Mouse (Mus musculus): ENCODE data around the gene Msmp. TPM values are rescaled to one million over a fixed set of nuclear protein-coding genes. Genes with fewer than 3 reads are reported as not detected.

Msmp gene
- polyA plus RNA-seq, 1 experiment, result not detected

- H3K27me3 ChIP-seq (ENCODE audit: control insufficient read depth, insufficient read depth, insufficient read length), result peaks cover 6% of the 10 kb centered on the region
- H3K79me2 ChIP-seq (ENCODE audit: control insufficient read depth, insufficient read depth), result no peaks in the 10 kb centered on the region
- H3K79me3 ChIP-seq (ENCODE audit: low read depth), result no peaks in the 10 kb centered on the region
- H3K36me3 ChIP-seq (ENCODE audit: control insufficient read depth, insufficient read depth), result no peaks in the 10 kb centered on the region
- H3ac ChIP-seq (ENCODE audit: control insufficient read depth, insufficient read length, low read depth), result no peak overlapping the region
- TF ChIP-seq MYOD1 (IDR thresholded peaks at IDR 0.05; ENCODE audit: control insufficient read depth, insufficient read length, low read depth), result no peak
- TF ChIP-seq USF1 (IDR thresholded peaks at IDR 0.05; ENCODE audit: low read depth), result no peak
- no peak for TF ChIP-seq CEBPB (IDR thresholded peaks at IDR 0.05; ENCODE audit: low read depth)
- TF ChIP-seq FOSL1 (IDR thresholded peaks at IDR 0.05; ENCODE audit: insufficient read depth, low read length, poor library complexity, severe bottlenecking), result no peak
- no peak for TF ChIP-seq CTCF (IDR thresholded peaks at IDR 0.05; ENCODE audit: control insufficient read depth, insufficient read depth, insufficient read length)
- TF ChIP-seq MAX (IDR thresholded peaks at IDR 0.05), result no peak
- no peak overlapping the region for H3K4me3 ChIP-seq (ENCODE audit: insufficient read depth, poor library complexity, severe bottlenecking)
Observed at GRCm38 (mm10) chr4:43613060-43613730, 28.9 kb upstream of the Msmp start.

GRCm38 (mm10) chr4:43612534-43612933 is 28.2 kb upstream of the Msmp start:
- no peaks in the 10 kb centered on the region for H3K79me2 ChIP-seq (ENCODE audit: control insufficient read depth, insufficient read depth)
- H3K4me3 ChIP-seq (ENCODE audit: insufficient read depth, poor library complexity, severe bottlenecking), result no peak overlapping the region
- TF ChIP-seq MAX (IDR thresholded peaks at IDR 0.05) (no peak), FOSL1 (IDR thresholded peaks at IDR 0.05; ENCODE audit: insufficient read depth, low read length, poor library complexity, severe bottlenecking) (no peak), USF1 (IDR thresholded peaks at IDR 0.05; ENCODE audit: low read depth) (no peak), CEBPB (IDR thresholded peaks at IDR 0.05; ENCODE audit: low read depth) (no peak), MYOD1 (IDR thresholded peaks at IDR 0.05; ENCODE audit: control insufficient read depth, insufficient read length, low read depth) (no peak), MYOG (IDR thresholded peaks at IDR 0.05; ENCODE audit: control insufficient read depth, extremely low read depth, insufficient read length) (no peak), CTCF (IDR thresholded peaks at IDR 0.05; ENCODE audit: control insufficient read depth, insufficient read depth, insufficient read length) (no peak)
- no peaks in the 10 kb centered on the region for H3K79me3 ChIP-seq (ENCODE audit: low read depth)
- H3ac ChIP-seq (ENCODE audit: control insufficient read depth, insufficient read length, low read depth), result no peak overlapping the region
- no peaks in the 10 kb centered on the region for H3K36me3 ChIP-seq (ENCODE audit: control insufficient read depth, insufficient read depth)
- peaks cover 6% of the 10 kb centered on the region for H3K27me3 ChIP-seq (ENCODE audit: control insufficient read depth, insufficient read depth, insufficient read length)

- TF ChIP-seq CEBPB (IDR thresholded peaks at IDR 0.05; ENCODE audit: low read depth), result peak; percentile 22
- no peak for TF ChIP-seq MYOG (IDR thresholded peaks at IDR 0.05; ENCODE audit: control insufficient read depth, extremely low read depth, insufficient read length)
- Histone ChIP-seq H3K36me3 (ENCODE audit: control insufficient read depth, insufficient read depth) (no peaks in the 10 kb centered on the region), H3K79me3 (ENCODE audit: low read depth) (no peaks in the 10 kb centered on the region), H3K27me3 (ENCODE audit: control insufficient read depth, insufficient read depth, insufficient read length) (peaks cover 5% of the 10 kb centered on the region), H3ac (ENCODE audit: control insufficient read depth, insufficient read length, low read depth) (no peak overlapping the region), H3K4me3 (ENCODE audit: insufficient read depth, poor library complexity, severe bottlenecking) (no peak overlapping the region), H3K79me2 (ENCODE audit: control insufficient read depth, insufficient read depth) (no peaks in the 10 kb centered on the region)
Observed at GRCm38 (mm10) chr4:43604751-43605685, 20.7 kb upstream of the Msmp start.

- no peak for TF ChIP-seq USF1 (IDR thresholded peaks at IDR 0.05; ENCODE audit: low read depth)
- TF ChIP-seq FOSL1 (IDR thresholded peaks at IDR 0.05; ENCODE audit: insufficient read depth, low read length, poor library complexity, severe bottlenecking), result no peak
- no peak for TF ChIP-seq CEBPB (IDR thresholded peaks at IDR 0.05; ENCODE audit: low read depth)
- TF ChIP-seq MYOD1 (IDR thresholded peaks at IDR 0.05; ENCODE audit: control insufficient read depth, insufficient read length, low read depth), result no peak
- no peak for TF ChIP-seq MAX (IDR thresholded peaks at IDR 0.05)
- TF ChIP-seq MYOG (IDR thresholded peaks at IDR 0.05; ENCODE audit: control insufficient read depth, extremely low read depth, insufficient read length), result no peak
- TF ChIP-seq CTCF (IDR thresholded peaks at IDR 0.05; ENCODE audit: control insufficient read depth, insufficient read depth, insufficient read length), result no peak
- no peaks in the 10 kb centered on the region for H3K36me3 ChIP-seq (ENCODE audit: control insufficient read depth, insufficient read depth)
- H3K79me2 ChIP-seq (ENCODE audit: control insufficient read depth, insufficient read depth), result no peaks in the 10 kb centered on the region
- H3K79me3 ChIP-seq (ENCODE audit: low read depth), result no peaks in the 10 kb centered on the region
- H3K4me3 ChIP-seq (ENCODE audit: insufficient read depth, poor library complexity, severe bottlenecking), result no peak overlapping the region
- H3K27me3 ChIP-seq (ENCODE audit: control insufficient read depth, insufficient read depth, insufficient read length), result no peaks in the 10 kb centered on the region
- no peak overlapping the region for H3ac ChIP-seq (ENCODE audit: control insufficient read depth, insufficient read length, low read depth)
Observed at GRCm38 (mm10) chr4:43604099-43604498, 19.8 kb upstream of the Msmp start.

GRCm38 (mm10) chr4:43600195-43600934 is 16.1 kb upstream of the Msmp start:
- no peak overlapping the region for H3ac ChIP-seq (ENCODE audit: control insufficient read depth, insufficient read length, low read depth)
- H3K4me3 ChIP-seq (ENCODE audit: insufficient read depth, poor library complexity, severe bottlenecking), result no peak overlapping the region
- no peaks in the 10 kb centered on the region for H3K79me2 ChIP-seq (ENCODE audit: control insufficient read depth, insufficient read depth)
- H3K27me3 ChIP-seq (ENCODE audit: control insufficient read depth, insufficient read depth, insufficient read length), result no peaks in the 10 kb centered on the region
- no peaks in the 10 kb centered on the region for H3K36me3 ChIP-seq (ENCODE audit: control insufficient read depth, insufficient read depth)
- H3K79me3 ChIP-seq (ENCODE audit: low read depth), result no peaks in the 10 kb centered on the region
- no peak for TF ChIP-seq MYOG (IDR thresholded peaks at IDR 0.05; ENCODE audit: control insufficient read depth, extremely low read depth, insufficient read length)
- no peak for TF ChIP-seq CTCF (IDR thresholded peaks at IDR 0.05; ENCODE audit: control insufficient read depth, insufficient read depth, insufficient read length)
- no peak for TF ChIP-seq CEBPB (IDR thresholded peaks at IDR 0.05; ENCODE audit: low read depth)
- no peak for TF ChIP-seq USF1 (IDR thresholded peaks at IDR 0.05; ENCODE audit: low read depth)
- TF ChIP-seq FOSL1 (IDR thresholded peaks at IDR 0.05; ENCODE audit: insufficient read depth, low read length, poor library complexity, severe bottlenecking), result no peak
- TF ChIP-seq MAX (IDR thresholded peaks at IDR 0.05), result no peak
- no peak for TF ChIP-seq MYOD1 (IDR thresholded peaks at IDR 0.05; ENCODE audit: control insufficient read depth, insufficient read length, low read depth)

All from C2C12 (cell line).